Mouse (Mus musculus): ENCODE data around the gene Igsf21. TPM values are rescaled to one million over a fixed set of nuclear protein-coding genes. Genes with fewer than 3 reads are reported as not detected.

Gene Igsf21
- polyA plus RNA-seq, 1 experiment from 2014 or later: 0.44 TPM

- DNase-seq (ENCODE audit: low spot score) (no peak), ATAC-seq (replicated peaks; ENCODE audit: low FRiP score) (no peak)
- Histone ChIP-seq H3K9me3 (ENCODE audit: control insufficient read depth, low read length) (no peaks in the 10 kb centered on the region), H3K4me2 (no peak overlapping the region), H3K4me3 (ENCODE audit: low read depth, low read length) (no peak overlapping the region), H3K36me3 (ENCODE audit: control insufficient read depth, insufficient read depth, low read length) (no peaks in the 10 kb centered on the region), H3K9ac (ENCODE audit: low read depth, low read length) (no peak overlapping the region), H3K4me1 (replicated peaks; ENCODE audit: control insufficient read depth, insufficient read depth, low read length) (no peaks in the 10 kb centered on the region), H3K27me3 (replicated peaks; ENCODE audit: control insufficient read depth, insufficient read depth, low read length) (peaks cover 34% of the 10 kb centered on the region), H3K27ac (ENCODE audit: low read depth, low read length) (no peak overlapping the region)
- WGBS: 46% methylated on average over 6 of the region's 6 CpGs
Observed at GRCm38 (mm10) chr4:140109626-140109948, 137.0 kb downstream of the Igsf21 start.

GRCm38 (mm10) chr4:140108871-140109625, 137.5 kb downstream of the Igsf21 start:
- no peaks in the 10 kb centered on the region for H3K4me1 ChIP-seq (replicated peaks; ENCODE audit: control insufficient read depth, insufficient read depth, low read length)
- no peaks in the 10 kb centered on the region for H3K36me3 ChIP-seq (ENCODE audit: control insufficient read depth, insufficient read depth, low read length)
- no peaks in the 10 kb centered on the region for H3K9me3 ChIP-seq (ENCODE audit: control insufficient read depth, low read length)
- H3K27me3 ChIP-seq (replicated peaks; ENCODE audit: control insufficient read depth, insufficient read depth, low read length): peaks cover 39% of the 10 kb centered on the region
- 3% methylated on average over 32 of the region's 32 CpGs for WGBS
- H3K4me3 ChIP-seq (ENCODE audit: low read depth, low read length): no peak overlapping the region
- DNase-seq (ENCODE audit: low spot score): no peak
- ATAC-seq (replicated peaks; ENCODE audit: low FRiP score): no peak
- H3K27ac ChIP-seq (ENCODE audit: low read depth, low read length): no peak overlapping the region
- no peak overlapping the region for H3K9ac ChIP-seq (ENCODE audit: low read depth, low read length)
- H3K4me2 ChIP-seq: peak overlapping the region; percentile 38

- Histone ChIP-seq H3K4me2 (no peak overlapping the region), H3K4me1 (replicated peaks; ENCODE audit: control insufficient read depth, insufficient read depth, low read length) (no peaks in the 10 kb centered on the region), H3K36me3 (ENCODE audit: control insufficient read depth, insufficient read depth, low read length) (no peaks in the 10 kb centered on the region), H3K9ac (ENCODE audit: low read depth, low read length) (no peak overlapping the region), H3K27me3 (replicated peaks; ENCODE audit: control insufficient read depth, insufficient read depth, low read length) (peaks cover 56% of the 10 kb centered on the region), H3K4me3 (ENCODE audit: low read depth, low read length) (no peak overlapping the region), H3K27ac (ENCODE audit: low read depth, low read length) (no peak overlapping the region), H3K9me3 (ENCODE audit: control insufficient read depth, low read length) (no peaks in the 10 kb centered on the region)
- 83% methylated on average over 10 of the region's 12 CpGs for WGBS
- DNase-seq (ENCODE audit: low spot score) (no peak), ATAC-seq (replicated peaks; ENCODE audit: low FRiP score) (no peak)
Observed at GRCm38 (mm10) chr4:140107161-140107560, 139.4 kb downstream of the Igsf21 start.

GRCm38 (mm10) chr4:140104795-140105194, 141.8 kb downstream of the Igsf21 start:
- no peak overlapping the region for H3K4me3 ChIP-seq (ENCODE audit: low read depth, low read length)
- H3K4me2 ChIP-seq: no peak overlapping the region
- 16% methylated on average over 6 of the region's 6 CpGs for WGBS
- no peak overlapping the region for H3K27ac ChIP-seq (ENCODE audit: low read depth, low read length)
- no peaks in the 10 kb centered on the region for H3K4me1 ChIP-seq (replicated peaks; ENCODE audit: control insufficient read depth, insufficient read depth, low read length)
- DNase-seq (ENCODE audit: low spot score) (no peak), ATAC-seq (replicated peaks; ENCODE audit: low FRiP score) (no peak)
- H3K27me3 ChIP-seq (replicated peaks; ENCODE audit: control insufficient read depth, insufficient read depth, low read length): peaks cover 47% of the 10 kb centered on the region
- no peaks in the 10 kb centered on the region for H3K9me3 ChIP-seq (ENCODE audit: control insufficient read depth, low read length)
- no peaks in the 10 kb centered on the region for H3K36me3 ChIP-seq (ENCODE audit: control insufficient read depth, insufficient read depth, low read length)
- H3K9ac ChIP-seq (ENCODE audit: low read depth, low read length): no peak overlapping the region

- no peaks in the 10 kb centered on the region for H3K9me3 ChIP-seq (ENCODE audit: control insufficient read depth, low read length)
- H3K4me2 ChIP-seq: peak overlapping the region; percentile 13; the same call in 1 of the 2 replicates
- H3K9ac ChIP-seq (ENCODE audit: low read depth, low read length): no peak overlapping the region
- no peak overlapping the region for H3K4me3 ChIP-seq (ENCODE audit: low read depth, low read length)
- no peaks in the 10 kb centered on the region for H3K4me1 ChIP-seq (replicated peaks; ENCODE audit: control insufficient read depth, insufficient read depth, low read length)
- H3K27ac ChIP-seq (ENCODE audit: low read depth, low read length): no peak overlapping the region
- peaks cover 33% of the 10 kb centered on the region for H3K27me3 ChIP-seq (replicated peaks; ENCODE audit: control insufficient read depth, insufficient read depth, low read length)
- DNase-seq (ENCODE audit: low spot score) (no peak), ATAC-seq (replicated peaks; ENCODE audit: low FRiP score) (no peak)
- WGBS: 4% methylated on average over 28 of the region's 28 CpGs
- H3K36me3 ChIP-seq (ENCODE audit: control insufficient read depth, insufficient read depth, low read length): no peaks in the 10 kb centered on the region
Observed at GRCm38 (mm10) chr4:140103341-140104027, 143.1 kb downstream of the Igsf21 start.

- H3K27ac ChIP-seq (ENCODE audit: low read depth, low read length): no peak overlapping the region
- H3K4me3 ChIP-seq (ENCODE audit: low read depth, low read length): no peak overlapping the region
- no peak overlapping the region for H3K9ac ChIP-seq (ENCODE audit: low read depth, low read length)
- DNase-seq (ENCODE audit: low spot score) (no peak), ATAC-seq (replicated peaks; ENCODE audit: low FRiP score) (no peak)
- H3K36me3 ChIP-seq (ENCODE audit: control insufficient read depth, insufficient read depth, low read length): no peaks in the 10 kb centered on the region
- WGBS: 17% methylated on average over 11 of the region's 11 CpGs
- H3K27me3 ChIP-seq (replicated peaks; ENCODE audit: control insufficient read depth, insufficient read depth, low read length): peaks cover 27% of the 10 kb centered on the region
- no peaks in the 10 kb centered on the region for H3K9me3 ChIP-seq (ENCODE audit: control insufficient read depth, low read length)
- no peaks in the 10 kb centered on the region for H3K4me1 ChIP-seq (replicated peaks; ENCODE audit: control insufficient read depth, insufficient read depth, low read length)
- H3K4me2 ChIP-seq: no peak overlapping the region
Observed at GRCm38 (mm10) chr4:140102581-140103200, 143.9 kb downstream of the Igsf21 start.

- H3K27me3 ChIP-seq (replicated peaks; ENCODE audit: control insufficient read depth, insufficient read depth, low read length): peaks cover 27% of the 10 kb centered on the region
- WGBS: 67% methylated on average over 5 of the region's 5 CpGs
- no peak overlapping the region for H3K27ac ChIP-seq (ENCODE audit: low read depth, low read length)
- DNase-seq (ENCODE audit: low spot score): no peak
- no peak overlapping the region for H3K9ac ChIP-seq (ENCODE audit: low read depth, low read length)
- H3K36me3 ChIP-seq (ENCODE audit: control insufficient read depth, insufficient read depth, low read length): no peaks in the 10 kb centered on the region
- no peak for ATAC-seq (replicated peaks; ENCODE audit: low FRiP score)
- H3K4me3 ChIP-seq (ENCODE audit: low read depth, low read length): no peak overlapping the region
- no peaks in the 10 kb centered on the region for H3K4me1 ChIP-seq (replicated peaks; ENCODE audit: control insufficient read depth, insufficient read depth, low read length)
- H3K4me2 ChIP-seq: no peak overlapping the region
- no peaks in the 10 kb centered on the region for H3K9me3 ChIP-seq (ENCODE audit: control insufficient read depth, low read length)
Observed at GRCm38 (mm10) chr4:140101106-140101505, 145.5 kb downstream of the Igsf21 start.

- Histone ChIP-seq H3K4me3 (ENCODE audit: low read depth, low read length) (no peak overlapping the region), H3K27me3 (replicated peaks; ENCODE audit: control insufficient read depth, insufficient read depth, low read length) (peaks cover 26% of the 10 kb centered on the region), H3K4me2 (no peak overlapping the region)
Observed at GRCm38 (mm10) chr4:140100141-140100540, 146.4 kb downstream of the Igsf21 start.

More at GRCm38 (mm10) chr4:140100141-140100540, 146.4 kb downstream of the Igsf21 start:
- Histone ChIP-seq H3K27ac (ENCODE audit: low read depth, low read length) (no peak overlapping the region), H3K4me1 (replicated peaks; ENCODE audit: control insufficient read depth, insufficient read depth, low read length) (no peaks in the 10 kb centered on the region), H3K9ac (ENCODE audit: low read depth, low read length) (no peak overlapping the region), H3K9me3 (ENCODE audit: control insufficient read depth, low read length) (no peaks in the 10 kb centered on the region), H3K36me3 (ENCODE audit: control insufficient read depth, insufficient read depth, low read length) (no peaks in the 10 kb centered on the region)
- 65% methylated on average over 1 of the region's 1 CpGs for WGBS
- ATAC-seq (replicated peaks; ENCODE audit: low FRiP score) (no peak), DNase-seq (ENCODE audit: low spot score) (no peak)
